Mouse (Mus musculus): Measurements from ENCODE around the gene Bnipl. TPM values are rescaled to one million over a fixed set of nuclear protein-coding genes. Genes with fewer than 3 reads are reported as not detected.

Bnipl gene
- polyA plus RNA-seq, 1 experiment from 2014 or later = 0.43 TPM

- Histone ChIP-seq H3K4me3 (no peak overlapping the region), H3K27ac (no peak overlapping the region), H3K4me1 (no peaks in the 10 kb centered on the region), H3K36me3 (peaks cover 65% of the 10 kb centered on the region), H3K27me3 (ENCODE audit: insufficient read depth, poor library complexity, severe bottlenecking) (no peaks in the 10 kb centered on the region), H3K9me3 (no peaks in the 10 kb centered on the region)
- 89% methylated on average over 2 of the region's 2 CpGs for WGBS
- DNase-seq (ENCODE audit: low spot score) = no peak
Observed at GRCm38 (mm10) chr3:95210585-95210984, 40.4 kb downstream of the Bnipl start.

DNA sequence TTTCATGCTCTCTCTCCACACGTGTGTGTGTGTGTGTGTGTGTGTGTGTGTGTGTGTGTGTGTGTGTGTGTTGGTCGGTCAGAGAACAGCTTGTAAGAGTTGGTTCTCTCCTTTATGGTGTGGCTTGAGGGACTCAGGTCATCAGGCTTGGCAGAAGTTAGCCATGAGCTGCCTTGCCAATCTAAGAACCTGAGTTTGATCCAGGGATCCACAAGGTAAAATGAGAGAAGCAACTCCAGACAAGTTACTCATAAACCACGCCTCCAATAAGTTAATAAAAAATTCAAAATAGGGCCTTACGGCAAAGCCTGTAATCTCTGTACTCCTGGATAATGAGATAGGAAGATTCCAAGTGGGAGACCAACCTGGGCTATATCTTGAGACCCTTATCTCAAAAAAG lies 42.7 kb downstream of the Bnipl start:
- WGBS = 86% methylated on average over 4 of the region's 4 CpGs
- no peaks in the 10 kb centered on the region for H3K9me3 ChIP-seq
- H3K4me3 ChIP-seq = no peak overlapping the region
- H3K27me3 ChIP-seq (ENCODE audit: insufficient read depth, poor library complexity, severe bottlenecking) = no peaks in the 10 kb centered on the region
- peaks cover 77% of the 10 kb centered on the region for H3K36me3 ChIP-seq
- no peak for DNase-seq (ENCODE audit: low spot score)
- no peak overlapping the region for H3K27ac ChIP-seq
- no peaks in the 10 kb centered on the region for H3K4me1 ChIP-seq

GRCm38 (mm10) chr3:95203880-95204279 lies 47.1 kb downstream of the Bnipl start:
- Histone ChIP-seq H3K27me3 (ENCODE audit: insufficient read depth, poor library complexity, severe bottlenecking) (no peaks in the 10 kb centered on the region), H3K27ac (no peak overlapping the region), H3K9me3 (no peaks in the 10 kb centered on the region), H3K4me1 (no peaks in the 10 kb centered on the region), H3K36me3 (peaks cover 93% of the 10 kb centered on the region), H3K4me3 (no peak overlapping the region)
- no peak for DNase-seq (ENCODE audit: low spot score)
- 91% methylated on average over 6 of the region's 6 CpGs for WGBS

- no peaks in the 10 kb centered on the region for H3K9me3 ChIP-seq
- no peak for DNase-seq (ENCODE audit: low spot score)
- no peaks in the 10 kb centered on the region for H3K4me1 ChIP-seq
- 81% methylated on average over 2 of the region's 2 CpGs for WGBS
- H3K36me3 ChIP-seq = peaks cover 93% of the 10 kb centered on the region
- no peak overlapping the region for H3K4me3 ChIP-seq
- H3K27me3 ChIP-seq (ENCODE audit: insufficient read depth, poor library complexity, severe bottlenecking) = no peaks in the 10 kb centered on the region
- H3K27ac ChIP-seq = no peak overlapping the region
Observed at GRCm38 (mm10) chr3:95200562-95200961, 50.4 kb downstream of the Bnipl start.

- Histone ChIP-seq H3K27ac (no peak overlapping the region), H3K4me1 (no peaks in the 10 kb centered on the region), H3K9me3 (no peaks in the 10 kb centered on the region), H3K27me3 (ENCODE audit: insufficient read depth, poor library complexity, severe bottlenecking) (no peaks in the 10 kb centered on the region), H3K36me3 (peaks cover 92% of the 10 kb centered on the region), H3K4me3 (no peak overlapping the region)
- WGBS = 85% methylated on average over 7 of the region's 7 CpGs
- DNase-seq (ENCODE audit: low spot score) = no peak
Observed at GRCm38 (mm10) chr3:95200132-95200531, 50.9 kb downstream of the Bnipl start.

DNA sequence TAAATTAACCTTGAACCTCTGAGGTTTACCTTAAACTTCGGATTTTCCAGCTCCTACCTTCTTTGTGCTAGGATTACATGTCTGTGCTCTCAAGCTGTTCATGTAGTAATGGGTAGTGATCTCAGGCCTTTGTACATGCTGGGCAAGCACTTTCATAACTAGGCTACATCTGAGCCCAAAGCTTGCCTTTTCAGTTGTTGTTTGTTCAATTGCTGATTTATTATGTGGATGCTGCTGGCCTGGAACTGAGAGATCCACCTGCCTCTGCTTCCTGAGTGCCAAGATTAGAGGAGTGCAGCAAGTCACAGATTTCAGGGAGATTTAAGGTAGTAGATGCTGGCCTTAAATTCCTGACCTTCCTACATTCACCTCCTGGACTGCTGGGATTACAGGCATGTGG lies 51.9 kb downstream of the Bnipl start:
- Histone ChIP-seq H3K4me3 (no peak overlapping the region), H3K36me3 (peaks cover 90% of the 10 kb centered on the region), H3K27me3 (ENCODE audit: insufficient read depth, poor library complexity, severe bottlenecking) (no peaks in the 10 kb centered on the region), H3K9me3 (no peaks in the 10 kb centered on the region), H3K27ac (no peak overlapping the region), H3K4me1 (no peaks in the 10 kb centered on the region)
- DNase-seq (ENCODE audit: low spot score) = no peak
- WGBS = 73% methylated on average over 1 of the region's 1 CpGs

- Histone ChIP-seq H3K36me3 (peaks cover 78% of the 10 kb centered on the region), H3K4me3 (no peak overlapping the region), H3K4me1 (no peaks in the 10 kb centered on the region), H3K27ac (no peak overlapping the region), H3K27me3 (ENCODE audit: insufficient read depth, poor library complexity, severe bottlenecking) (no peaks in the 10 kb centered on the region), H3K9me3 (no peaks in the 10 kb centered on the region)
- no peak for DNase-seq (ENCODE audit: low spot score)
- 87% methylated on average over 2 of the region's 2 CpGs for WGBS
Observed at GRCm38 (mm10) chr3:95195772-95196171, 55.2 kb downstream of the Bnipl start.

GRCm38 (mm10) chr3:95194721-95195135 lies 56.3 kb downstream of the Bnipl start:
- Histone ChIP-seq H3K36me3 (peaks cover 77% of the 10 kb centered on the region), H3K4me1 (no peaks in the 10 kb centered on the region), H3K27ac (no peak overlapping the region), H3K9me3 (no peaks in the 10 kb centered on the region), H3K27me3 (ENCODE audit: insufficient read depth, poor library complexity, severe bottlenecking) (no peaks in the 10 kb centered on the region), H3K4me3 (no peak overlapping the region)
- no peak for DNase-seq (ENCODE audit: low spot score)
- WGBS = 86% methylated on average over 6 of the region's 6 CpGs

Other genes with a start within 250 kb of the Bnipl start
- 28.1 and 28.2 TPM in 2 replicates for gene Zfp687, start 235.7 kb downstream of the Bnipl start, polyA plus RNA-seq (2016; fragmentation: Nextera tagmentation; extraction: Ambion mirVana)
- gene Psmd4, start 208.6 kb downstream of the Bnipl start, polyA plus RNA-seq (2016; fragmentation: Nextera tagmentation; extraction: Ambion mirVana) = 282 and 332 TPM in 2 replicates
- 18.3 and 18.8 TPM in 2 replicates for gene Pip5k1a, start 144.3 kb downstream of the Bnipl start, polyA plus RNA-seq (2016; fragmentation: Nextera tagmentation; extraction: Ambion mirVana)
- 124 and 172 TPM in 2 replicates for gene Vps72, start 140.2 kb downstream of the Bnipl start, polyA plus RNA-seq (2016; fragmentation: Nextera tagmentation; extraction: Ambion mirVana)
- gene Tmod4, start 126.7 kb downstream of the Bnipl start, polyA plus RNA-seq (2016; fragmentation: Nextera tagmentation; extraction: Ambion mirVana) = 0.70 and 0.90 TPM in 2 replicates
- gene Scnm1, start 117.2 kb downstream of the Bnipl start, polyA plus RNA-seq (2016; fragmentation: Nextera tagmentation; extraction: Ambion mirVana) = 55.3 and 60.9 TPM in 2 replicates
- gene Lysmd1, start 117.1 kb downstream of the Bnipl start, polyA plus RNA-seq (2016; fragmentation: Nextera tagmentation; extraction: Ambion mirVana) = 8.7 and 10.1 TPM in 2 replicates
- gene Tnfaip8l2, start 108.8 kb downstream of the Bnipl start, polyA plus RNA-seq (2016; fragmentation: Nextera tagmentation; extraction: Ambion mirVana) = 0.21 and 1.2 TPM in 2 replicates
- 1.9 and 4.1 TPM in 2 replicates for gene Sema6c, start 90.7 kb downstream of the Bnipl start, polyA plus RNA-seq (2016; fragmentation: Nextera tagmentation; extraction: Ambion mirVana)
- gene Gabpb2, start 33.3 kb downstream of the Bnipl start, polyA plus RNA-seq (2016; fragmentation: Nextera tagmentation; extraction: Ambion mirVana) = 8.7 and 8.8 TPM in 2 replicates
- 59.8 and 74.9 TPM in 2 replicates for gene Cdc42se1, start 22.5 kb downstream of the Bnipl start, polyA plus RNA-seq (2016; fragmentation: Nextera tagmentation; extraction: Ambion mirVana)
- 10.7 and 11.1 TPM in 2 replicates for gene Mllt11, start 19.0 kb downstream of the Bnipl start, polyA plus RNA-seq (2016; fragmentation: Nextera tagmentation; extraction: Ambion mirVana)
- gene Gm128, start 9.6 kb downstream of the Bnipl start, polyA plus RNA-seq (2016; fragmentation: Nextera tagmentation; extraction: Ambion mirVana) = 0.69 and 0.97 TPM in 2 replicates
- 26.2 and 27.0 TPM in 2 replicates for gene Mindy1, start 30.2 kb upstream of the Bnipl start, polyA plus RNA-seq (2016; fragmentation: Nextera tagmentation; extraction: Ambion mirVana)
- 30.7 and 31.1 TPM in 2 replicates for gene Prune1, start 30.9 kb upstream of the Bnipl start, polyA plus RNA-seq (2016; fragmentation: Nextera tagmentation; extraction: Ambion mirVana)
- gene Anxa9, start 56.0 kb upstream of the Bnipl start, polyA plus RNA-seq (2016; fragmentation: Nextera tagmentation; extraction: Ambion mirVana) = 1.6 and 2.5 TPM in 2 replicates
- 147 TPM in 2 replicates for gene Cers2, start 63.6 kb upstream of the Bnipl start, polyA plus RNA-seq (2016; fragmentation: Nextera tagmentation; extraction: Ambion mirVana)
- gene Setdb1, start 106.0 kb upstream of the Bnipl start, polyA plus RNA-seq (2016; fragmentation: Nextera tagmentation; extraction: Ambion mirVana) = 33.0 and 42.8 TPM in 2 replicates
- gene 4930558C23Rik, start 151.6 kb upstream of the Bnipl start, polyA plus RNA-seq (2016; fragmentation: Nextera tagmentation; extraction: Ambion mirVana) = not detected in 2 replicates
- 30.1 and 32.8 TPM in 2 replicates for gene Arnt, start 183.2 kb upstream of the Bnipl start, polyA plus RNA-seq (2016; fragmentation: Nextera tagmentation; extraction: Ambion mirVana)
- gene Ctsk, start 248.1 kb upstream of the Bnipl start, polyA plus RNA-seq (2016; fragmentation: Nextera tagmentation; extraction: Ambion mirVana) = 4.2 and 10.2 TPM in 2 replicates